Mouse (Mus musculus) testis, adult 2 months (tissue): ENCODE data around the gene Wdpcp. TPM values are rescaled to one million over a fixed set of nuclear protein-coding genes. Genes with fewer than 3 reads are reported as not detected.
A peak's percentile ranks its signal among the peaks of the same experiment; 100 is the strongest.

Experiments used
- H3K27ac ChIP-seq: fragments of 200-500 bp; 2 replicates; pipeline ENCODE4 v1.5.1; 2012; ENCODE audit warnings: low read depth, low read length; ENCODE audit not compliant: control insufficient read depth, insufficient read depth
- H3K27me3 ChIP-seq: fragments of 200-500 bp; 2 replicates; pipeline ENCODE4 v1.6.1; 2012; ENCODE audit warnings: mild to moderate bottlenecking, low read length, moderate library complexity; ENCODE audit not compliant: control insufficient read depth, insufficient read depth
- H3K36me3 ChIP-seq: fragments of 200-500 bp; 2 replicates; pipeline ENCODE4 v1.6.1; 2012; ENCODE audit warnings: mild to moderate bottlenecking, low read length; ENCODE audit not compliant: control insufficient read depth, insufficient read depth
- H3K4me1 ChIP-seq: fragments of 200-500 bp; 2 replicates; pipeline ENCODE4 v1.6.1; 2012; ENCODE audit warnings: low read length; ENCODE audit not compliant: control insufficient read depth, insufficient read depth
- H3K4me3 ChIP-seq: fragments of 200-500 bp; 2 replicates; pipeline ENCODE4 v1.5.1; 2012; ENCODE audit warnings: low read depth, mild to moderate bottlenecking, low read length, moderate library complexity, mixed read lengths; ENCODE audit not compliant: control insufficient read depth
- CTCF ChIP-seq: fragments of 200-500 bp; IDR thresholded peaks from 2 replicates; pipeline ENCODE4 v1.5.1; 2012; ENCODE audit warnings: low read depth, mild to moderate bottlenecking, inconsistent platforms, low read length, moderate library complexity; ENCODE audit not compliant: control insufficient read depth, insufficient read depth, insufficient replicate concordance
- POLR2A ChIP-seq: fragments of 200-500 bp; IDR thresholded peaks from 2 replicates; pipeline ENCODE4 v1.6.1; 2012; ENCODE audit warnings: low read depth, mild to moderate bottlenecking, inconsistent platforms, low read length, moderate library complexity; ENCODE audit not compliant: control insufficient read depth
- polyA plus RNA-seq: library from polyadenylated mRNA; depleted of rRNA; stranded (reverse); fragments of >200 nt; gene quantifications from 2 replicates; pipeline ENCODE4 v1.2.3, GENCODE M21; 2012

Wdpcp gene
- polyA plus RNA-seq, 1 experiment, result 34.0 TPM

DNA sequence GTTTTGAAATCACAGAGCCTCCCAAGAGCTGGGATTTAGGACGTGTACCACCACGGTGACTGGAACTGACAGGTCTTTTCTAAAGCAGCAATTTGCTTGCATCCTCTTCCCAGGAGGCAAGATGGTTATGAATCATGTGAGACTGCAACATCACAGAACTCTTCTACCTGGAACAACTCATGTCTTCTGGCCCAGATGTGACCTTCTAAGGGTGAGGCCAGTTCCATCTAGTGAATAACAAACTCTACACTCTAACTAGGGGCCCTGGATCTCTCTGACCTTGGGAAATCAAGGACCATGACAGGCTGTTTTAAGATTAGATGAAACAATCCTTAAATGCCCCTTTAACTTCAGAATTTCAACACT, 1.9 kb upstream of the Wdpcp start:
- Histone ChIP-seq H3K27me3 (no peaks in the 10 kb centered on the region), H3K4me3 (no peak overlapping the region), H3K4me1 (peaks cover 5% of the 10 kb centered on the region), H3K27ac (no peak overlapping the region), H3K36me3 (no peaks in the 10 kb centered on the region)
- no peak for TF ChIP-seq CTCF
- no peak for TF ChIP-seq POLR2A

DNA sequence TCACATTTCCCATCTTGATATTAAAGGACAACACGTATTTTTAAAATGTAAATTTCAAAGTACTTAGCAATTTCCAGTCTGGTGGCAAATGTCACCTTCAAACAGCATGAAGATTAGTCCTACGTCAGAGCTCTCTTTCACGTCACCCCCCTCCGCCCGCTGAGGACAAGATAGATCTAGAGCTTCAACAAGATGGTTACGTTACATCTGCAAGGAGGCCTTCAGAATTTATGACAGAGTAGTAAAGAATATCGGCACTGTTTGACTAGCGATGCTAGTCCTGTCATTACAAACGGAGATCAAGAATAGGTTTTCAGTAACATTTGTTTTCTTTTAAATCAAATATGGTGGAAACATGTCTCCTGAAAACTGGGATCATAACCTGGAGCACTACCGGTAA, 1.1 kb upstream of the Wdpcp start:
- Histone ChIP-seq H3K27ac (peak overlapping the region; percentile 79), H3K27me3 (no peaks in the 10 kb centered on the region), H3K4me1 (peaks cover 5% of the 10 kb centered on the region), H3K36me3 (no peaks in the 10 kb centered on the region), H3K4me3 (peak overlapping the region; percentile 96; the same call in 1 of the 2 replicates)
- TF ChIP-seq CTCF (no peak), POLR2A (no peak)

DNA sequence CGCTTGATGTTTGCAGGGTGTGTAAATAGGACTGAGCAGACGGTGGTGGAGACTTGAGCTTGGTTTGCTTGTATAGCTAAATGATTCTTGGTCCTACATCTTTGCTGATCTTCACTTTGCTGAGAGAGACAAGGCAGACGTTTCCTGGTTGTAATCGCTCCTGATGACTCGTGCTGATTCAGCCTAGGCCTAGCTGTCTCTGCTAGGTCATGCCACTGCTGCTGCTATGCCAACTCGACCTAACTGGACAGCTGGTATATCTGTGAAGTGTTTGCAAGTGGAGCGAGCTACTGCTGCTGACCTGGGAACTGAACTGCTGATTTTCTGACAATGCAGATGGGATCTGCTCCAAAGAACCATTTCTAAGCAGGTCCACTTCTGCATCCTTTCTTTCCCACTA, 9.4 kb downstream of the Wdpcp start:
- TF ChIP-seq POLR2A (no peak), CTCF (no peak)
- H3K36me3 ChIP-seq, result no peaks in the 10 kb centered on the region
- H3K27ac ChIP-seq, result no peak overlapping the region
- no peak overlapping the region for H3K4me3 ChIP-seq
- H3K4me1 ChIP-seq, result no peaks in the 10 kb centered on the region
- H3K27me3 ChIP-seq, result no peaks in the 10 kb centered on the region

DNA sequence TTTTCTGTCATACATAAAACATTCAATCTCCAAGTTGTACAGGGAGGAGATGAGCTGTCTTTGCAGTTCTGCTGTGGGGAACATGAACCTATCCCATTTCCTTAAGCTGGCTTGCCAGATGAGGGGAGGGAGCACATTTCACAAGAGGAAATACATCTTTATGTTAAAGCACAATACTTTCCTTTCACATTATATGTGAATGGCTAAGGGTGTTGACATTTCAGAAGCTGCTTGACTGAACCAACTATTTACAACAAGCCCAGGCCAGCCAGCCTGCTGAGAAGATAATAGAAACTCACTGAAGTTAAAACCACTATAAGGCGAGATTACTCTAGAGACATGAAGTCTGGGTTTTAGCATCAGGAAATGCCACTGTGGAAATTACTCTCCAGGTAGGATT, 11.3 kb downstream of the Wdpcp start:
- H3K4me3 ChIP-seq, result no peak overlapping the region
- TF ChIP-seq CTCF (no peak), POLR2A (no peak)
- H3K36me3 ChIP-seq, result no peaks in the 10 kb centered on the region
- no peaks in the 10 kb centered on the region for H3K27me3 ChIP-seq
- no peaks in the 10 kb centered on the region for H3K4me1 ChIP-seq
- no peak overlapping the region for H3K27ac ChIP-seq

DNA sequence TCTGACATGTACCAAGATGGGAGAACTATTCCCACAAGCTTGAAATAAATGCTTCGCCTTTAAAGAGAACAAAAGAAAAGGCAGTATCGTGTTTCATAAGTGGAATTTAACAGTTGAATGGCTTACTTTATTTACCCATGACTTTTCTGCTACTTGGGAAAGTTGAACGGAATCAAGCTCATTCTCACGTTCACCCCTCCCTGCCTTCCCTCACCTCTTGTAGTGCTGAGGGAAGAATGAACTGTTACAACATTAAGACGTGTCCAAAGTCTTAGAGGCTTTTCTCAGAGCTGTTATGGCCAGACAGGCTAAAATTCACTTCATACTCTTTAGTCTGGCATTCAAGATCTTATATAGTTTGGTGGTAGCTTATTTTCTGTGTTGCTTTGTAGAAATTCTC, 30.5 kb downstream of the Wdpcp start:
- no peaks in the 10 kb centered on the region for H3K27me3 ChIP-seq
- TF ChIP-seq CTCF (no peak), POLR2A (no peak)
- H3K36me3 ChIP-seq, result no peaks in the 10 kb centered on the region
- H3K4me1 ChIP-seq, result no peaks in the 10 kb centered on the region
- no peak overlapping the region for H3K4me3 ChIP-seq
- H3K27ac ChIP-seq, result no peak overlapping the region

DNA sequence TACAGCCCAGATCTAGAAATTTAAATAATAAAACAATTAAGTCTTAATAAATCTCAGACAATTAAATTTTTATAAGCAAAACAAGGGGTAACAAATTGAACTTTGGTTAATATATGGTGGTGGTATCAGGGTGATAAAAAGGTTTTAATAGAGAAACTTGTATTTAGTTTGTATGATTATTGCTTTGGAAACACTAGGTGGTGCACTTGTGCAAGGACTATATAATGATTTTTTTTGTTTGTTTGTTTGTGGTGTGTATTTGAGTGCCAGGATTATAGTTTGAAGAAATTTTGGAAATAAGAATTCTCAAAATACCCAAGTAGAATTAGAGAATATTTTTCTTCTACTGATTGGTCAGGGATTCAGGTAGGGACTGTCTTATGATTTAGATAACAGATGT, 43.9 kb downstream of the Wdpcp start:
- no peak overlapping the region for H3K27ac ChIP-seq
- no peaks in the 10 kb centered on the region for H3K36me3 ChIP-seq
- TF ChIP-seq CTCF (no peak), POLR2A (no peak)
- no peak overlapping the region for H3K4me3 ChIP-seq
- no peaks in the 10 kb centered on the region for H3K4me1 ChIP-seq
- H3K27me3 ChIP-seq, result no peaks in the 10 kb centered on the region

DNA sequence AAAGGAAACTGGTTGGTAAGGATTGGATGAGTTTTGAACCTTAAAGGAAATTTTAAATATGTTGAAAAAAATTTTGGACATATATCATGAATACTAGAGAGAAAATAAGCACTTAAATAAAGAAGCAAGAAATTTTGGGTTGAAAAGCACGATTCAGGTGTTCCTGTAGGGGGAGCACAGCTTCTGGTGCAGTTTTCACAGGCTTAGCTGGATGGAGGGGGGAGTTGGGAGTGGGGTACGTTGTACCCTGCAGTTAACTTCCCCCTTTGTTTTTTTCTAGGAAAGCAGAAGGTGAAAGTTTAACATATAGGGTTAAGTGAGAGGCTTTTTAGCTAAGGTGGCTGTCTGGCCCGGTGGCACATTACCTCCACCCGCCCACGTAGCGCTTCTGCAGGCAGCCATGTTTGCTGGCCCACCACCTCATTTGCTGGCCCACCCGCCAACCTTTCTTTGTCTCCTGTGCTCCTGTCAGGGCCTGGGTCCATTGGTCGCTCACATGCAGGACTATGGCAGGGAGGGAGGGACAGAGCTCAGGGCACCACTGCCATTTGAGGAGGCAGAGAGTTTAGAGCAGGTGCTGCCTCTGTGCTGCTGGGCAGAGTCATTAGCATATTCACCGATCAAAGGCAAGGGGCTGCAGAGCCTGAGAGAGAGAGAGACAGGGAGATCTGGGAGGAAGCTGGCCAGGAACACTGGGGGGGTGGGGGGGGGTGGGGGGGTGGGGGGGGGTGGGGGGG, 62.3 kb downstream of the Wdpcp start:
- Histone ChIP-seq H3K27ac (no peak overlapping the region), H3K4me1 (no peaks in the 10 kb centered on the region), H3K4me3 (peak overlapping the region; percentile 23), H3K36me3 (no peaks in the 10 kb centered on the region), H3K27me3 (no peaks in the 10 kb centered on the region)
- TF ChIP-seq POLR2A, result no peak
- TF ChIP-seq CTCF, result no peak
